Mouse (Mus musculus): ENCODE data around the gene Nelfcd. TPM values are rescaled to one million over a fixed set of nuclear protein-coding genes. Genes with fewer than 3 reads are reported as not detected.

The Nelfcd gene
- polyA plus RNA-seq, 1 experiment, result 60.5 TPM

DNA sequence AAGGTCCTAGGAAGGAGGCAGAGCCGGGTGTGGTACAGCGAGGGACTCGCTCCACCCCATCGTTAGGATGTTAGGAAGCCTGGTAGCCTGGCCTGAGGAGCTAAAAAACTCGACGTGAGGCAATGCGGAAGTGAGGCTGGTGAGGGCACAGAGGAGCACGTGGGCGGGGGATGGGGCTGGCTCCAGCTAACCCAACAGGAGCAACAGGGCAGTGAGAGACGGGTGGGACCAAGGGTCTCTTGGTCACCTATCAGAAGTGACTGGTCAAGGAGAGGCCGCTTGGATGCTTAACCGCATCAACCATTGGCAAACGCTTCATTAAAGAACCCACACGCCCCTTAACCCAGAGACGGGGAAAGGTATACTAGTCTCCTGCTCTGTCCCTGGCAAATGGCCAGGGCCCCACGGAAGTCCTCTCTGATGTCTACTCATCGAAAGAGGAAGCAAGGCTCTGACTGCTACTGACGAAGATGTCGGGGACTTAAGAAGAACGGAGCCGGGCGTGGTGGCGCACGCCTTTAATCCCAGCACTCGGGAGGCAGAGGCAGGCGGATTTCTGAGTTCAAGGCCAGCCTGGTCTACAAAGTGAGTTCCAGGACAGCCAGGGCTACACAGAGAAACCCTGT, 20.6 kb downstream of the Nelfcd start:
- WGBS, result 76% methylated on average over 26 of the region's 26 CpGs

GRCm38 (mm10) chr2:174436916-174437696, 21.5 kb downstream of the Nelfcd start:
- no peak for DNase-seq (ENCODE audit: low read depth, low spot score)
- WGBS, result 85% methylated on average over 7 of the region's 7 CpGs

More for the DNA sequence above, 20.6 kb downstream of the Nelfcd start:
- DNase-seq (ENCODE audit: low read depth, low spot score), result no peak

DNA sequence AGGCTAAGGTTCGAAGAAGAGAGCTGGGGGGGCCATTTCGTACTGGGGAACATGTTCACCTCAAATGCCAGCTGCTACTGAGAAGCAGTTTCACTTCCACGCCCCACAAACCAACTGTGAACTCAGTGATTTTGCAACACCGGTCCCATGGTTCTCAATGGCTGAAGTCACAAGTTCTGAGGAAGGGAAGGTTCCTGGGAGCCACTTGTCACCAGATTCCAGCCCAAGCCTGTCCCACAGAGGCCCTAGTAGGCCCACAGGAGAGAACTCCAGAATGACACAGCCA, 22.0 kb downstream of the Nelfcd start:
- no peak for DNase-seq (ENCODE audit: low read depth, low spot score)
- 52% methylated on average over 4 of the region's 4 CpGs for WGBS

DNA sequence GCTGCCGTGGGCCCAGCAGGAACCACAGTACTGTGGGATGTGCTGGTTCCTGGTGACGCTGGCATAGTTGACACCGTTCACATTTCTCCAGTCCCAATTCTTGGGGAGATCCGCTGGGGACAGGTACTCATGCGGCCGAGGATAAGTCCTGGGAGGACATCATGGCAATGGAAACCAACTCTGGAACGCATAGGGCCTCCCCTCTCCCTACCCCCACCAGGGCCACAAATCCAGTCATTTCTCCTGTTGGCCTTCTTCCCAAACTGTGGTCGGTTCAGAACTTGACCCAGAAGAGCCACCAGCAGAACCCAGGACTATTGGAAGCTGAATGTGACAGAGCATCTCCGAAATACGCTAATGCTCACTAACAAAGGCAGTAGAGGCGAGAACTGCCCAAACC, 22.6 kb downstream of the Nelfcd start:
- 59% methylated on average over 11 of the region's 11 CpGs for WGBS
- no peak for DNase-seq (ENCODE audit: low read depth, low spot score)

GRCm38 (mm10) chr2:174438737-174439449, 23.3 kb downstream of the Nelfcd start, which contains the start of gene Ctsz:
TSS of gene Ctsz (minus strand) at chr2:174439039.
- WGBS, result 2% methylated on average over 38 of the region's 38 CpGs
- DNase-seq (ENCODE audit: low read depth, low spot score), result peak; percentile 44

DNA sequence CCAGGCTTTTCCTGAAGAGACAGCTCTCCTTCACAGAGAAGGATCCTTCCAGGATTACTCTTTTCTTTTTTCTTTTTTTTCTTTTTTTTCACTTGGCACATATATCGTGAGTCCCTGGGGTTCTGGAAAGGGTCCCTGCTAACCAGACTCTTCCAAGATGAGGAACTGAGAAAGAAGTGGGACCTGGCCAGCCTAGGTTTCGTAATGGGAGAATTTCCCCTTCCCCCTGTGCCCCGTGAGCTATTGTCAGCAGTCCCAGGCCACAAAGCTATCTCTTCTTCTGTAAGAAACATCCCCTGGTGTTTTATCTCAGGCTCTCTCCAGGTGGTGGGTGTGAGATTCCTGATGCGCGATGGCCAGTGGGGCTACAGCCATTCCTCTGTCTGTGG, 23.8 kb downstream of the Nelfcd start:
- WGBS, result 84% methylated on average over 5 of the region's 5 CpGs
- DNase-seq (ENCODE audit: low read depth, low spot score), result no peak

GRCm38 (mm10) chr2:174439961-174440360, 24.4 kb downstream of the Nelfcd start:
- WGBS, result 90% methylated on average over 9 of the region's 9 CpGs
- DNase-seq (ENCODE audit: low read depth, low spot score), result no peak

GRCm38 (mm10) chr2:174441898-174442297, 26.3 kb downstream of the Nelfcd start:
- 43% methylated on average over 4 of the region's 4 CpGs for WGBS
- no peak for DNase-seq (ENCODE audit: low read depth, low spot score)

- peak; percentile 57 for DNase-seq (ENCODE audit: low read depth, low spot score)
- 26% methylated on average over 9 of the region's 9 CpGs for WGBS
Observed at GRCm38 (mm10) chr2:174442460-174442859, 26.9 kb downstream of the Nelfcd start.

DNA sequence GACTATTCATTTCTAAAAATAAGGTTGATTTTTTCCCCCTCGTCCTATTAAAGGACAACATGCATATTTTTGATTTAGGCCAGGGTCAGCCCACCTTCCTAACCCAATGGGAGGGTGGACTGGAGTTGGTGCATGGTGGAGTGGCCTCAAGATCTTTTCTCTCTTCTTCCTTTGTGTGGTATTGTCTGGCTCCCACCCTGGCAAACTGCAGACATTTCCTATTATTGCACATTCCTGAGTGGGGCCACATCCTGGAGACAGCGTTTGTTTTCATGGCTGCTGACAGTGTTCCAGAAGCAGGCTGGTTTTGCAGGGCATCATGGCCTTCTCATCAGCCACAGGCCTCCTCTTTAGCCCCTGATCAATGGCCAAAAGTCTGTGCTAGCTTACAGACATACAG, 27.4 kb downstream of the Nelfcd start:
- WGBS, result 43% methylated on average over 2 of the region's 2 CpGs
- no peak for DNase-seq (ENCODE audit: low read depth, low spot score)

GRCm38 (mm10) chr2:174444359-174444758, 28.8 kb downstream of the Nelfcd start:
- 73% methylated on average over 7 of the region's 7 CpGs for WGBS
- DNase-seq (ENCODE audit: low read depth, low spot score), result no peak

DNA sequence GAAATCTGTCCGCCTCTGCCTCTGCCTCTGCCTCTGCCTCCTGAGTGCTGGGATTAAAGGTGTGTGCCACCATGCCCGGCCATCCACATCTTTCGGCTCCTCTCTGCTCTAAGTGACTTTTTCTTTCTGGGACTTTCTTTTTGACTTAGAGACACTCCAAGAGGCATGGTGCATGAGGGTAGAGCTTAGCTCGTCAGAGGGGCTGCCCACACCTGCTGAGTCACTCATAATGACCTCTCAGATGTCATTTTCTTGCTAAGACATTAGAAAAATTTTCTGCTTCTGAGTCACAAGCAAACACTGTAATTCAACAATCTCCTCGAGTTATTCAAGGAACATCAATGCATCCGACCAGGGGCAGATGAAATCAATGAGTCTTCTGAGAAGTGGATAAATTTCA, 29.4 kb downstream of the Nelfcd start:
- 80% methylated on average over 6 of the region's 6 CpGs for WGBS

GRCm38 (mm10) chr2:174446492-174446891, 30.9 kb downstream of the Nelfcd start:
- WGBS, result 54% methylated on average over 7 of the region's 7 CpGs
- no peak for DNase-seq (ENCODE audit: low read depth, low spot score)

More for the DNA sequence above, 29.4 kb downstream of the Nelfcd start:
- DNase-seq (ENCODE audit: low read depth, low spot score), result no peak

DNA sequence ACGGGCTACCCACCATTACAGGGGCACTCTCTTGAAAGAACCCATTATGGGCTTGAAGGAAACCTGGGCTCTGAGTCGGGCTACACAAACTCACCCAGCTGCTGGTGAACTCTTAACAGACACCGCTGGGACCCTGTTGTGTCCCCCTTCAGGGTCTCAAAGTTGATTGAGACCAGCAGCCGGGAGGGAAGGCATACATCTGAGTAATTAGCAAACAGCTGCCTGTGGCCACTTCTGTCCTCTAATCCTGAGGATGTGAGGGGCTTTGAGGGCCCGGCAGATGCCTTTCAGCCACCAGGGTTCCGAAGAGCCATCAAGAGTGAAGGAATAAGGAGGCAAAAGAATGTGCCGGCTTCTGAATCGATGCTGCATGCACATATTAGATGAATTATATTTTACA, 31.3 kb downstream of the Nelfcd start:
- no peak for DNase-seq (ENCODE audit: low read depth, low spot score)
- WGBS, result 76% methylated on average over 8 of the region's 8 CpGs

DNA sequence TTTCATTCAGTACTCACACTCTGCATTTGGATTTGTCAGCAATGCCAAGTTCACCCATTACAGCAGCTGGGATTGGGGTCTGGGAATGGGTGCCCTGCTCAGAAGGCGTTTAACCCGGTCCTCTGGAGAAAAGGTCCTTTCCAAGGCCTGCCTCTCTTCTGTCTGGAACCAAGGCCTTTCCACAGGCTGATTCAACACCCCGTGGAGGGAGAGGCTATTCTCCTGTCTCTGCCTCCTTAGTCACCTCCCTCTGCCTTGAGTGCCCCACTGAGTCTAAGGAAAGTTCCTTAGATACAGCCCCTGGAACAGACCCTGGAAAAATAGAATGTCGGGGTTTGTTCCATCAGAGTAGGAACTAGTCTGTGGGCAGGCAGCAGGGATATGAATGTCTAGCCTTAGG, 32.8 kb downstream of the Nelfcd start:
- 84% methylated on average over 4 of the region's 4 CpGs for WGBS
- no peak for DNase-seq (ENCODE audit: low read depth, low spot score)

DNA sequence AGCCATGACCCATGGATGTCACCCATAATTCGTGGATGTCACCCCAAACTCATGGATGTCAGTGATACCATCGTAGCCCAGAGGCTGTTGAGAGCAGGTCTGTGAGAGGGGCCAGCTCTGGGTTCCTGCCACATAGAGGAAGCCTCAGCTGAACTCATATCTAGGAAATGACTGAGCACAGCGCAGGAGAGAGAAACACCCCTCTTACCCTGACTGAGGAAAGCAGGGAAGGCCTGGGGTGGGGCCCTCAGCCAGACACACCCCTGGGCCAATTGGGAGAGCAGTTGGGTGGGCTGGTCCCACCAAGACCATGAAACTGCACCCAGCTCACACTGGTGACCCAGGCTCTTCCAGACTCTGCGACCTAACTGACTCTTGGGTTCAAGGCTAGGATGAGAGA, 34.7 kb downstream of the Nelfcd start, which contains the start of gene Tubb1:
Gene Tubb1, plus strand, starts transcription at position 343 of the 400 bp plus-strand sequence.
- WGBS, result 71% methylated on average over 4 of the region's 4 CpGs
- DNase-seq (ENCODE audit: low read depth, low spot score), result no peak

DNA sequence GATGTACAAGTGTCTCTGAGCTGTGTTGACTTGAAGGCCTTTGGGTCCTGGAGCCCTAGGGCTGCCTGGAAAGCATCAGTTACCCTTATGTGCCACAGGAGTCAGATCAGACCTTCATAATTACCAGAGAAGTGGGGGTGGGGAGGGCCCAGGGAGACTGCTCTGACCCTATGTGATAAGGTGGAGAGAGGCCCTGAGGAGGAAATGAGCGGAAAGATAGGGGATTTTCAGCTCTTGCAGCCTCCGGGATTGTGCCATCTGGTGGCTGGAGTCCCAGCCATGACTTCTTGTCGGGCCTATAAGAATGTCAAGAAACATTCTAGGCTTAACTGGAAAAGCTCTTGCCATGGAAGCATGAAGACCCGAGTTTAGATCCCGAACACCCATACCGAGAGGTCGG, 38.1 kb downstream of the Nelfcd start:
- DNase-seq (ENCODE audit: low read depth, low spot score), result no peak

GRCm38 (mm10) chr2:174459365-174459764, 43.8 kb downstream of the Nelfcd start:
- no peak for DNase-seq (ENCODE audit: low read depth, low spot score)
- 49% methylated on average over 2 of the region's 2 CpGs for WGBS

More for the DNA sequence above, 38.1 kb downstream of the Nelfcd start:
- 73% methylated on average over 7 of the region's 7 CpGs for WGBS

GRCm38 (mm10) chr2:174463370-174463769, 47.8 kb downstream of the Nelfcd start:
- 15% methylated on average over 10 of the region's 10 CpGs for WGBS

GRCm38 (mm10) chr2:174463789-174464523, 48.4 kb downstream of the Nelfcd start, which contains the start of gene Atp5e:
TSS of gene Atp5e (minus strand) at chr2:174464105.
- DNase-seq (ENCODE audit: low read depth, low spot score), result peak; percentile 78
- 1% methylated on average over 48 of the region's 48 CpGs for WGBS

More at GRCm38 (mm10) chr2:174463370-174463769, 47.8 kb downstream of the Nelfcd start:
- no peak for DNase-seq (ENCODE audit: low read depth, low spot score)

All from large intestine, adult 2 months (tissue).